Mouse (Mus musculus) MEL (cell line): ENCODE measurements at regions not wholly inside any gene's neighbourhood (a gene's known extent, or its start where the extent isn't known, plus 50 kb on each side); places are given as distances from the start of the nearest gene placed in this dataset.

Experiments used
- DNase-seq: peaks from one replicate; pipeline ENCODE4 v3.0.0; 2011; ENCODE audit warnings: low read depth, low spot score
- H3K27ac ChIP-seq: 2 replicates; pipeline ENCODE4 v1.5.1; 2012; ENCODE audit warnings: low read depth, mild to moderate bottlenecking, control low read depth, low read length, moderate library complexity; ENCODE audit not compliant: control insufficient read depth
- H3K27me3 ChIP-seq, 2 experiments: fragments of 150-350 bp in 1 of 2; sonication (generic) in 1 of 2; 2 replicates each; pipeline ENCODE4 v1.6.1; 2012; ENCODE audit warnings: low read length in 2 of 2, mild to moderate bottlenecking in 2 of 2, improper control_type of control experiment in 1 of 2, moderate library complexity in 1 of 2; ENCODE audit not compliant: insufficient read depth in 2 of 2, control insufficient read depth in 1 of 2
- H3K36me3 ChIP-seq, 2 experiments: 2 replicates each; pipeline ENCODE4 v1.6.1; 2012 to 2014; ENCODE audit warnings: low read length in 2 of 2, improper control_type of control experiment in 1 of 2, inconsistent platforms in 1 of 2, mild to moderate bottlenecking in 1 of 2; ENCODE audit not compliant: insufficient read depth in 2 of 2, control insufficient read depth in 1 of 2
- H3K4me1 ChIP-seq, 2 experiments: fragments of 150-350 bp in 1 of 2; sonication (generic) in 1 of 2; 2 replicates each; pipeline ENCODE4 v1.6.1; 2012; ENCODE audit warnings: low read length in 2 of 2, improper control_type of control experiment in 1 of 2, mild to moderate bottlenecking in 1 of 2; ENCODE audit not compliant: insufficient read depth in 2 of 2, control insufficient read depth in 1 of 2
- H3K4me3 ChIP-seq, 2 experiments: fragments of 150-350 bp in 1 of 2; sonication (generic) in 1 of 2; 2 replicates each; pipeline ENCODE4 v1.5.1; 2012; ENCODE audit warnings: low read depth in 2 of 2, low read length in 2 of 2, mild to moderate bottlenecking in 2 of 2, moderate library complexity in 2 of 2, control low read depth in 1 of 2, improper control_type of control experiment in 1 of 2; ENCODE audit not compliant: control insufficient read depth in 1 of 2, insufficient read depth in 1 of 2
- H3K79me2 ChIP-seq: 2 replicates; pipeline ENCODE4 v1.6.1; 2012; ENCODE audit warnings: mild to moderate bottlenecking, low read length, moderate library complexity; ENCODE audit not compliant: control insufficient read depth, poor library complexity, insufficient read depth
- H3K9ac ChIP-seq: 2 replicates; pipeline ENCODE4 v1.6.1; 2012; ENCODE audit warnings: low read depth, mild to moderate bottlenecking, control low read depth, low read length, moderate library complexity; ENCODE audit not compliant: control insufficient read depth, poor library complexity, severe bottlenecking
- H3K9me3 ChIP-seq: fragments of 150-350 bp; sonication (generic); replicated peaks from 2 replicates; pipeline ENCODE4 v1.6.1; 2012; ENCODE audit warnings: mild to moderate bottlenecking, low read length, improper control_type of control experiment, moderate library complexity; ENCODE audit not compliant: insufficient read depth
- CTCF ChIP-seq, 3 experiments: IDR thresholded peaks in 2 of 3; conservative IDR thresholded peaks in 1 of 3; 2 replicates each; pipeline ENCODE4 v1.5.1; 2011 to 2012; ENCODE audit warnings: low read length in 3 of 3, low read depth in 2 of 3, mild to moderate bottlenecking in 2 of 3, improper control_type of control experiment in 1 of 3, inconsistent platforms in 1 of 3, mixed read lengths in 1 of 3, moderate library complexity in 1 of 3; ENCODE audit not compliant: control insufficient read depth in 1 of 3, insufficient read depth in 1 of 3, poor library complexity in 1 of 3, severe bottlenecking in 1 of 3
- ELF1 ChIP-seq: IDR thresholded peaks from 2 replicates; pipeline ENCODE4 v1.6.1; 2014; ENCODE audit warnings: low read depth, mild to moderate bottlenecking, inconsistent platforms, low read length, improper control_type of control experiment, moderate library complexity
- EP300 ChIP-seq, 2 experiments: IDR thresholded peaks; 2 replicates each; pipeline ENCODE4 v1.6.1; 2011; ENCODE audit warnings: improper control_type of control experiment in 2 of 2, low read length in 2 of 2, low read depth in 1 of 2, mild to moderate bottlenecking in 1 of 2
- GABPA ChIP-seq: IDR thresholded peaks from 2 replicates; pipeline ENCODE4 v1.6.1; 2012; ENCODE audit warnings: low read depth, mild to moderate bottlenecking, inconsistent platforms, low read length, improper control_type of control experiment, moderate library complexity
- GATA1 ChIP-seq: IDR thresholded peaks from 2 replicates; pipeline ENCODE4 v1.6.1; 2011; ENCODE audit warnings: low read depth, low read length, improper control_type of control experiment
- KAT2A ChIP-seq: conservative IDR thresholded peaks from 2 replicates; pipeline ENCODE4 v1.6.1; 2012; ENCODE audit warnings: low read depth, low read length, improper control_type of control experiment, inconsistent platforms
- MAFK ChIP-seq: IDR thresholded peaks from 2 replicates; pipeline ENCODE4 v1.6.1; 2011; ENCODE audit warnings: low read depth, mild to moderate bottlenecking, low read length, improper control_type of control experiment, borderline replicate concordance
- MAZ ChIP-seq: IDR thresholded peaks from 2 replicates; pipeline ENCODE4 v1.6.1; 2012; ENCODE audit warnings: low read depth, mild to moderate bottlenecking, inconsistent platforms, low read length, improper control_type of control experiment
- MEF2A ChIP-seq: IDR thresholded peaks from 2 replicates; pipeline ENCODE4 v1.6.1; 2014; ENCODE audit warnings: low read depth, mild to moderate bottlenecking, inconsistent platforms, low read length, improper control_type of control experiment; ENCODE audit not compliant: poor library complexity, insufficient replicate concordance, severe bottlenecking; ENCODE audit errors: extremely low read depth
- MXI1 ChIP-seq: IDR thresholded peaks from 2 replicates; pipeline ENCODE4 v1.6.1; 2011; ENCODE audit warnings: mild to moderate bottlenecking, low read depth, low read length, improper control_type of control experiment
- MYB ChIP-seq: IDR thresholded peaks from 2 replicates; pipeline ENCODE4 v1.6.1; 2011; ENCODE audit warnings: mild to moderate bottlenecking, low read depth, low read length, improper control_type of control experiment
- NRF1 ChIP-seq: IDR thresholded peaks from 2 replicates; pipeline ENCODE4 v1.6.1; 2014; ENCODE audit warnings: low read depth, mild to moderate bottlenecking, inconsistent platforms, low read length, improper control_type of control experiment, moderate library complexity; ENCODE audit not compliant: poor library complexity, insufficient read depth, severe bottlenecking
- POLR2A ChIP-seq, 2 experiments: IDR thresholded peaks; 2 replicates each; pipeline ENCODE4 v1.6.1; 2011 to 2012; ENCODE audit warnings: low read length in 2 of 2, mild to moderate bottlenecking in 2 of 2, control low read depth in 1 of 2, improper control_type of control experiment in 1 of 2, low read depth in 1 of 2, moderate library complexity in 1 of 2; ENCODE audit not compliant: control insufficient read depth in 1 of 2, insufficient read depth in 1 of 2, poor library complexity in 1 of 2
- POLR2AphosphoS5 ChIP-seq: IDR thresholded peaks from 2 replicates; pipeline ENCODE4 v1.6.1; 2012; ENCODE audit warnings: low read depth, borderline replicate concordance, mild to moderate bottlenecking, inconsistent platforms, low read length, moderate library complexity, mixed read lengths
- RAD21 ChIP-seq: IDR thresholded peaks from 2 replicates; pipeline ENCODE4 v1.6.1; 2011; ENCODE audit warnings: mild to moderate bottlenecking, low read depth, low read length, improper control_type of control experiment
- RCOR1 ChIP-seq: IDR thresholded peaks from 2 replicates; pipeline ENCODE4 v1.6.1; 2012; ENCODE audit warnings: low read depth, mild to moderate bottlenecking, inconsistent platforms, low read length, improper control_type of control experiment
- SIN3A ChIP-seq: IDR thresholded peaks from 2 replicates; pipeline ENCODE4 v1.6.1; 2012; ENCODE audit warnings: low read length, improper control_type of control experiment, inconsistent platforms
- TBP ChIP-seq: IDR thresholded peaks from 2 replicates; pipeline ENCODE4 v1.8.0; 2011; ENCODE audit warnings: low read depth, low read length, improper control_type of control experiment
- USF1 ChIP-seq: IDR thresholded peaks from 2 replicates; pipeline ENCODE4 v1.6.1; 2014; ENCODE audit warnings: low read depth, mild to moderate bottlenecking, inconsistent platforms, low read length, improper control_type of control experiment, moderate library complexity
- ZC3H11A ChIP-seq: IDR thresholded peaks from 2 replicates; pipeline ENCODE4 v1.6.1; 2012; ENCODE audit warnings: low read depth, mild to moderate bottlenecking, inconsistent platforms, low read length, improper control_type of control experiment
- ZKSCAN1 ChIP-seq: IDR thresholded peaks from 2 replicates; pipeline ENCODE4 v1.6.1; 2012; ENCODE audit warnings: low read depth, mild to moderate bottlenecking, inconsistent platforms, low read length, improper control_type of control experiment, moderate library complexity
- ZMIZ1 ChIP-seq: IDR thresholded peaks from 2 replicates; pipeline ENCODE4 v1.6.1; 2012; ENCODE audit warnings: low read depth, mild to moderate bottlenecking, inconsistent platforms, low read length, improper control_type of control experiment, moderate library complexity
- ZNF384 ChIP-seq: IDR thresholded peaks from 2 replicates; pipeline ENCODE4 v1.6.1; 2012; ENCODE audit warnings: low read depth, mild to moderate bottlenecking, inconsistent platforms, low read length, improper control_type of control experiment

DNA sequence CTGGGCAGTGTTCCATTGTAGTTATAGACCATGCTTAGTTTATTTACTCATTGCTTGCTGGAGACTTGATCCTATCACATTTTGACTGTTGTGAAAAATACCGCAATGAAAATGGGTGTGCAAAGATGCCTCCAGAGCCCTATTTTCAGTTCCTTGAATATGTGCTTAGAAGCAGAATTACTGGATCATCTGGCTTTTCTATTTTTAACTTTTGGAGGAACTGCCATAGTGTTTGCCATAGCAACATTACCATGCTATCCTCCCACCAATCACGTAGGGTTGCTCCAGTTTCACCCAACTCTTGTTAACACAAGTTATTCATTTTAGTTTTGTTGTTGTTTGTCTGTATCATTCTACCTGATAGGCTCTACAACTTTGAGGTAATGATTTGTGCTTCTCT is 217.0 kb upstream of the Pex5l start:
- H3K36me3 ChIP-seq = no peaks in the 10 kb centered on the region
- no peak overlapping the region for H3K4me3 ChIP-seq
- no peaks in the 10 kb centered on the region for H3K79me2 ChIP-seq
- no peaks in the 10 kb centered on the region for H3K4me1 ChIP-seq
- H3K9me3 ChIP-seq = no peaks in the 10 kb centered on the region
- H3K9ac ChIP-seq = no peak overlapping the region
- no peak overlapping the region for H3K27ac ChIP-seq
- TF ChIP-seq MAZ (no peak), KAT2A (no peak), RCOR1 (no peak), MEF2A (no peak), MYB (no peak), GABPA (no peak), ZNF384 (no peak), CTCF (IDR thresholded peaks at IDR 0.05 in 2 of 3, conservative IDR thresholded peaks at IDR 0.05 in 1 of 3; ENCODE audit: control insufficient read depth in 1 of 3, insufficient read depth in 1 of 3, low read depth in 2 of 3, low read length in 3 of 3, poor library complexity in 1 of 3, severe bottlenecking in 1 of 3) (no peak), GATA1 (no peak), MAFK (no peak), TBP (no peak), POLR2A (IDR thresholded peaks at IDR 0.05; ENCODE audit: control insufficient read depth in 1 of 2, insufficient read depth in 1 of 2, low read depth in 1 of 2, low read length in 2 of 2, poor library complexity in 1 of 2) (no peak), ZKSCAN1 (no peak), RAD21 (no peak), POLR2AphosphoS5 (no peak), NRF1 (no peak), USF1 (no peak), ELF1 (no peak)
- no peak for DNase-seq
- H3K27me3 ChIP-seq = no peaks in the 10 kb centered on the region

DNA sequence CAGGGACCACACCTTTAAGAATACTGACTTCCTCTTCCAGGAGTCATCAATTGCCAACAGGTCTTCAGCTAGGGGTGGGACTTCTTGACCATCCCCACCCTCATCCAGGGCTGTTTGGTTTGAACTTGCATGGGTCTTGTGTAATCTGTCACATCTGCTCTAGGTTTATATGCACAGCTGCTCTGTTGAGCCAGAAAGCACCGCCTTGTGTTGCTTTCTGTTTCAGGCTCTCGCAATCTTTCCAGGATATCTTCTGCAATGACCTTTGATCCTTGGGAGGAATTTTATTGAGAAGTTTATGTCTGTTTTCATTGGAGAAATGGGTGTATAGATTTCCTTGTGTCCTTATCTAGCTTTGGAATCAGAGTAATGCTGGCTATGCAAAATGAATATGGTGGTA is 210.8 kb upstream of the Pex5l start:
- no peak overlapping the region for H3K9ac ChIP-seq
- no peaks in the 10 kb centered on the region for H3K79me2 ChIP-seq

More for the DNA sequence above, 210.8 kb upstream of the Pex5l start:
- no peaks in the 10 kb centered on the region for H3K4me1 ChIP-seq
- no peaks in the 10 kb centered on the region for H3K27me3 ChIP-seq
- H3K36me3 ChIP-seq = no peaks in the 10 kb centered on the region
- no peak overlapping the region for H3K4me3 ChIP-seq
- DNase-seq = no peak
- H3K27ac ChIP-seq = no peak overlapping the region
- H3K9me3 ChIP-seq = no peaks in the 10 kb centered on the region
- no peak for TF ChIP-seq ZMIZ1
- TF ChIP-seq ZC3H11A = no peak
- TF ChIP-seq POLR2A (IDR thresholded peaks at IDR 0.05; ENCODE audit: control insufficient read depth in 1 of 2, insufficient read depth in 1 of 2, low read depth in 1 of 2, low read length in 2 of 2, poor library complexity in 1 of 2) = no peak
- no peak for TF ChIP-seq EP300 (IDR thresholded peaks at IDR 0.05; ENCODE audit: low read depth in 1 of 2, low read length in 2 of 2)
- TF ChIP-seq SIN3A = no peak
- TF ChIP-seq GATA1 = no peak
- TF ChIP-seq MXI1 = no peak
- TF ChIP-seq MEF2A = no peak
